Mouse (Mus musculus): Measurements from ENCODE around the gene Gm10309.
A peak's percentile ranks its signal among the peaks of the same experiment; 100 is the strongest.

The Gm10309 gene

GRCm38 (mm10) chr17:86505183-86505631 is at the start of gene Gm10309:
Gm10309 (minus strand) TSS chr17:86505232.
- peak; percentile 46 to 66 for DNase-seq

GRCm38 (mm10) chr17:86551995-86552394 is 47.0 kb upstream of the Gm10309 start:
- no peak for DNase-seq

GRCm38 (mm10) chr17:86551561-86551960 is 46.5 kb upstream of the Gm10309 start:
- no peak for DNase-seq

GRCm38 (mm10) chr17:86549128-86549527 is 44.1 kb upstream of the Gm10309 start:
- DNase-seq = peak; percentile 40 to 77

GRCm38 (mm10) chr17:86546529-86546928 is 41.5 kb upstream of the Gm10309 start:
- DNase-seq = no peak

GRCm38 (mm10) chr17:86539881-86540430 is 34.9 kb upstream of the Gm10309 start:
- peak; percentile 27 to 75 for DNase-seq

GRCm38 (mm10) chr17:86535827-86536656 is 31.0 kb upstream of the Gm10309 start:
- peak; percentile 75 to 95 for DNase-seq

- peak; percentile 12 to 58 for DNase-seq
Observed at GRCm38 (mm10) chr17:86535096-86535495, 30.1 kb upstream of the Gm10309 start.

- DNase-seq = no peak
Observed at GRCm38 (mm10) chr17:86533549-86533851, 28.5 kb upstream of the Gm10309 start.

- peak; percentile 60 to 66 for DNase-seq
Observed at GRCm38 (mm10) chr17:86532783-86533548, 27.9 kb upstream of the Gm10309 start.

GRCm38 (mm10) chr17:86531231-86531630 is 26.2 kb upstream of the Gm10309 start:
- no peak for DNase-seq

- peak in 1 of 2 experiments; percentile 28 for DNase-seq
Observed at GRCm38 (mm10) chr17:86529411-86529810, 24.4 kb upstream of the Gm10309 start.

GRCm38 (mm10) chr17:86529003-86529402 is 24.0 kb upstream of the Gm10309 start:
- DNase-seq = no peak

GRCm38 (mm10) chr17:86527298-86527697 is 22.3 kb upstream of the Gm10309 start:
- DNase-seq = no peak

- no peak for DNase-seq
Observed at GRCm38 (mm10) chr17:86526016-86526415, 21.0 kb upstream of the Gm10309 start.

- DNase-seq = no peak
Observed at GRCm38 (mm10) chr17:86525075-86525474, 20.0 kb upstream of the Gm10309 start.

GRCm38 (mm10) chr17:86523843-86524242 is 18.8 kb upstream of the Gm10309 start:
- DNase-seq = no peak

GRCm38 (mm10) chr17:86523374-86523773 is 18.3 kb upstream of the Gm10309 start:
- no peak for DNase-seq

- DNase-seq = peak; percentile 34 to 71
Observed at GRCm38 (mm10) chr17:86522649-86523048, 17.6 kb upstream of the Gm10309 start.

- no peak for DNase-seq
Observed at GRCm38 (mm10) chr17:86521252-86521651, 16.2 kb upstream of the Gm10309 start.

- DNase-seq = no peak
Observed at GRCm38 (mm10) chr17:86518604-86519003, 13.6 kb upstream of the Gm10309 start.

GRCm38 (mm10) chr17:86516630-86517029 is 11.6 kb upstream of the Gm10309 start:
- DNase-seq = no peak

GRCm38 (mm10) chr17:86514974-86515620 is 10.1 kb upstream of the Gm10309 start:
- DNase-seq = peak; percentile 28 to 64
